Mouse (Mus musculus) frontal cortex, postnatal 14 days (tissue): Measurements from ENCODE around the gene Rab12.

Experiments
- DNase-seq, 2 experiments: peaks; one replicate each; pipeline ENCODE4 v3.0.0; 2022; ENCODE audit warnings: low spot score in 2 of 2

Rab12 gene

GRCm38 (mm10) chr17:66448421-66449405, 70.8 kb downstream of the Rab12 start:
- DNase-seq: peak in 1 of 2 experiments; percentile 37

DNA sequence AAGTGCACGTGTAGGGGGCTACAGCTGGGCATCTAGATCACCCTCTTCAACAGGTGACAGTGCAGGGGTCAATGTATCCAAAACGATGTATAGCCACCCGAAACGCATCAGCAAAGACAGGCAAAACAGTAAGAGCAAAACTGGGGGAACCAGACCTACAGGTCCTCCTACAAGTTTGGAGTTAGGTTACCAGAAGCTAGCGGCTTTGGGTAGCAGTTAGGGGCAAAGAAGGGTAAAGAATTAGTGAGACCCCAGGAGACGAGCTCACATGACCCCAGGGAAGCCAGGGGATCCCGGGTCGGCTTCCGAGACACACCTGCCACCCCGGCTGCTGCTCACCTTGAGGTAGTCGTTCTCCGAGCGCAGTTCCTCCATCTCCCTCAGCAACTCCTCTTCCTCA, 71.6 kb downstream of the Rab12 start:
- DNase-seq: no peak

- DNase-seq: no peak
These were observed 72.6 kb downstream of the Rab12 start for GRCm38 (mm10) chr17:66447007-66447312.

DNA sequence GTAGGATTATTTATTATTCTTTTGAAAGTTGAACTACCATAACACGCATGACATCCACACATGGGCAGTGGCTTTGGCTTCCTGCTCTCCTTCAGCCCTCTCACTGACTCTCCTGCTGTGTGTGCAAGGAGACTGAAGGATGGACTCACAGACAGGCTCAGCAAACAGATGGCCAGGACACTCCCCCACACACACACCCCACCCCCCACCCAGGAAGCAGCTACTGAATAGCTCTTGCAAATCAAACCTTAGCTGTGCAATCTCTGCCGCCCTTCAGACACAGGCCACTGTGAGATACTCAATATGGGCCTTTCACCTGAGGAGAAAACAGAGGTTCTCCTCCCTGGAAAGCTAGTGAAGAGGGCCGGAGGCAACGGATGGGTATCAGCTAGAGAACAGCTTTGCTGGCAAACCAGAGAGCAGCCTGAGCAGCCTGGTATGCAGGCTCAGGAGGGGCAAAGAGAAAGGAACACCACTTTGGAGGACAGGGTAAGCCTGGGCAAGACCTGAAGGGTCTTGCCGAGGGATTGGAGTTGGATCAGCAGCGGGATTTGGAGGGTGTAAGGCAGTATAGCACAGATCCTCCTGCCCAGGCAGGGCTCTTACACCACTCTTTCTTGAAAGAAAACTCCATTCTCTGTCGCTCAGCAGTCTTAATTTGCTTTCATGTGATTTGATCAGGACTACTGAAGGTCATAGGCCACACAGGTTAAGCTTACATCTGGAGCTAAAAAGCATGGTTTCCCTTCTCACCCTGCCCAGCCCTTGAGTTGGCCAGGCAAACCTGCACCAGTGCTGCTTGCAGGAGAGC, 73.1 kb downstream of the Rab12 start:
- no peak for DNase-seq
